Mouse (Mus musculus) ES-E14 (cell line): Measurements from ENCODE around the gene Ndrg3.

Experiments
- CHD2 ChIP-seq: IDR thresholded peaks from 2 replicates; pipeline ENCODE4 v1.6.1; 2014; ENCODE audit warnings: mild to moderate bottlenecking, low read depth, low read length, inconsistent platforms
- ZC3H11A ChIP-seq: IDR thresholded peaks from 2 replicates; pipeline ENCODE4 v1.6.1; 2012; ENCODE audit warnings: low read depth, mild to moderate bottlenecking, inconsistent platforms, low read length, borderline replicate concordance

GRCm38 (mm10) chr2:156897034-156897433, 94.8 kb downstream of the Ndrg3 start:
- no peak for TF ChIP-seq ZC3H11A
- no peak for TF ChIP-seq CHD2
